Mouse (Mus musculus) liver, embryonic 14.5 days (tissue): ENCODE results near the gene Sco2.

Source experiments
- CTCF ChIP-seq: IDR thresholded peaks from 2 replicates; pipeline ENCODE4 v1.5.1; 2016; ENCODE audit warnings: antibody characterized with exemption, low read depth, control low read depth
- EP300 ChIP-seq: IDR thresholded peaks from 2 replicates; pipeline ENCODE4 v1.6.1; 2016; ENCODE audit warnings: antibody characterized with exemption, low read depth

GRCm38 (mm10) chr15:89356372-89356771 lies 17.3 kb downstream of the Sco2 start:
- TF ChIP-seq CTCF (no peak), EP300 (0 out of 2 replicates have a peak, but pooled peaks have one; percentile 25)
